Mouse (Mus musculus): ENCODE measurements around the gene Cdc42se1. TPM values are rescaled to one million over a fixed set of nuclear protein-coding genes. Genes with fewer than 3 reads are reported as not detected.

Cdc42se1 gene
- total RNA-seq, 1 experiment: 43.2 TPM

DNA sequence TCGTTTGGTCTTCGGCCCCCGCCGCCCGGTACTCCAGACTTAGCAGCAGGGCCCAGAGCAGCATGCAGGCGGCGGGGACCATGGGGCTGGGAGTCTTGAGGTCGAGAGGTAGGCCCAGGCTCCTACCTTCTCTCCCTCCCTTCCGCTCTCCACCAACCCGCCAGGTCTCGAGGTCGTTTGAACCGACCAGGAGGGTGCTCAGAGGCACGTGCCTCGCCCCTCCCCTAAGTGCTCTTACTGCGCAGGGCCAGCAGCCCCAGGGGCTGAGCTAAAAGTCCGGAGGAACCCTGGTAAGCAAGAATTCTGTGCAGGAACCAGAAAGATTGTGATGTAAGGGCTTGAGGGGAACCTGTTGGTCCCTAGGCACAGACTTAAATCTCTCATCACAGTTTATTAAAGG, 12.4 kb downstream of the Cdc42se1 start:
- in situ Hi-C loops (cut with MboI; ENCODE audit: low sequenced_read_pairs in 2 of 2, unreplicated experiment in 2 of 2): no loop called here
- peaks cover 0 to 13% of the 10 kb centered on the region in 2 experiments; a peak in 3 of 4 replicates for H3K4me1 ChIP-seq (ENCODE audit: control insufficient read depth in 2 of 2, insufficient read depth in 2 of 2, low read length in 2 of 2, poor library complexity in 1 of 2)
- peaks cover 13% of the 10 kb centered on the region; the same call in 1 of the 2 replicates for H3K36me3 ChIP-seq (ENCODE audit: control insufficient read depth, insufficient read depth, low read length, poor library complexity, severe bottlenecking)
- no peak for DNase-seq (ENCODE audit: low read depth, low spot score)
- H3K9ac ChIP-seq (ENCODE audit: insufficient read depth, low read depth, low read length, poor library complexity, severe bottlenecking): peak overlapping the region; percentile 58
- H3K4me3 ChIP-seq (ENCODE audit: insufficient read depth in 1 of 2, low read depth in 1 of 2, low read length in 2 of 2, poor library complexity in 1 of 2, severe bottlenecking in 1 of 2): peak overlapping the region; percentile 34 to 51
- H3K27ac ChIP-seq (ENCODE audit: insufficient read depth, low read depth, low read length, poor library complexity, severe bottlenecking): no peak overlapping the region
- TF ChIP-seq MAFK (IDR thresholded peaks at IDR 0.05; ENCODE audit: insufficient read depth, low read depth, low read length): no peak
- TF ChIP-seq CHD2 (IDR thresholded peaks at IDR 0.05; ENCODE audit: low read depth, low read length): no peak
- TF ChIP-seq ZC3H11A (IDR thresholded peaks at IDR 0.05; ENCODE audit: borderline replicate concordance, low read depth, low read length): no peak
- no peak for TF ChIP-seq ZNF384 (IDR thresholded peaks at IDR 0.05; ENCODE audit: low read depth, low read length)
- TF ChIP-seq HCFC1 (IDR thresholded peaks at IDR 0.05; ENCODE audit: borderline replicate concordance, insufficient read depth, low read length): no peak
- no peaks in the 10 kb centered on the region for H3K9me3 ChIP-seq (ENCODE audit: control insufficient read depth, insufficient read depth, low read depth, low read length)

DNA sequence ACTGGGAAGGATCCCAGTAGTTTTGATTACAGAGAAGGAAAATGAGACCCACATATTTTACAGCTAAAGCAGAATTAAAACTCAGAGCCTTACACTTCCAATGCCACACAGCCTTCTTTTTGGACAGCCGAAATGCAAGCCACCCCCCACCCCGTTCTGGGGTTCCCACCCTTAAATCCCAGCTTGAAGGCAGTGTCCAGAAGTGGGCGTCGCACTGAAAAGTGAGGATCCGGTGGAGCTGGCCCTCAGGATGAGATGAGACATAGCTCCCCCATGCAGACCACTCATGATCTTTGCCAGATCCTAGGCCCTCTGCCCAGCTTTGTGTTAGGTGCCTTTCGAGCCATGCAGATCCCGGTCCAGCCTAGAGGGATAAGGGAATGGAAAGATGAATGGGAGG, 13.0 kb downstream of the Cdc42se1 start, which contains the start of gene Gm128:
Gene Gm128 (minus strand): TSS at position 101 of the 400 bp plus-strand sequence.
- peaks cover 0 to 11% of the 10 kb centered on the region in 2 experiments; a peak in 3 of 4 replicates for H3K4me1 ChIP-seq (ENCODE audit: control insufficient read depth in 2 of 2, insufficient read depth in 2 of 2, low read length in 2 of 2, poor library complexity in 1 of 2)
- in situ Hi-C loops (cut with MboI; ENCODE audit: low sequenced_read_pairs in 2 of 2, unreplicated experiment in 2 of 2): no loop called here
- no peak within 1 kb of the TSS for H3K27ac ChIP-seq (ENCODE audit: insufficient read depth, low read depth, low read length, poor library complexity, severe bottlenecking)

DNA sequence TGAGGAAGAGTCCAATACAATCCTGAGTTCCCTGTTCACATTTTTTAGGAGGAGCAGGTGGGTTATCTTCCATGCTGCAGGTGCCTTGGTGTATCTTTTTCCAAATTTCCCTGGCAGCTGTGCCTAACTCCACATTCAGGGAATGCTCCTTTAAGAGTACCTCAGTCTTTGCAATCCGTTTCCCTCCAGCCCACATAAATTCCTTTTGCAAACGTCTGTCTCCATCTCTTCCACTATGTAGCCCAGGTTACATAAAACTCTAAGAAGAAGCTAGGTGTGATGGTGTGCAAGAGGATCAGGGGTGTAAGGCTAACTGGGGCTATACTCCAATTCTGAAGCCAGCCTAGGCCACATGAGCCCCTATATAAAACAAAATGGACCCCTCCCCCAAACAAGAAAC, 14.6 kb downstream of the Cdc42se1 start:
- in situ Hi-C loops (cut with MboI; ENCODE audit: low sequenced_read_pairs in 2 of 2, unreplicated experiment in 2 of 2): no loop called here
- no peak for TF ChIP-seq ZNF384 (IDR thresholded peaks at IDR 0.05; ENCODE audit: low read depth, low read length)
- TF ChIP-seq HCFC1 (IDR thresholded peaks at IDR 0.05; ENCODE audit: borderline replicate concordance, insufficient read depth, low read length): no peak
- no peak for TF ChIP-seq MAFK (IDR thresholded peaks at IDR 0.05; ENCODE audit: insufficient read depth, low read depth, low read length)
- no peak for TF ChIP-seq CHD2 (IDR thresholded peaks at IDR 0.05; ENCODE audit: low read depth, low read length)
- no peak for TF ChIP-seq ZC3H11A (IDR thresholded peaks at IDR 0.05; ENCODE audit: borderline replicate concordance, low read depth, low read length)
- no peaks in the 10 kb centered on the region for H3K9me3 ChIP-seq (ENCODE audit: control insufficient read depth, insufficient read depth, low read depth, low read length)
- peaks cover 0 to 12% of the 10 kb centered on the region in 2 experiments; a peak in 3 of 4 replicates for H3K4me1 ChIP-seq (ENCODE audit: control insufficient read depth in 2 of 2, insufficient read depth in 2 of 2, low read length in 2 of 2, poor library complexity in 1 of 2)
- H3K36me3 ChIP-seq (ENCODE audit: control insufficient read depth, insufficient read depth, low read length, poor library complexity, severe bottlenecking): peaks cover 3% of the 10 kb centered on the region; the same call in 1 of the 2 replicates
- DNase-seq (ENCODE audit: low read depth, low spot score): no peak
- H3K4me3 ChIP-seq (ENCODE audit: insufficient read depth in 1 of 2, low read depth in 1 of 2, low read length in 2 of 2, poor library complexity in 1 of 2, severe bottlenecking in 1 of 2): no peak overlapping the region
- H3K9ac ChIP-seq (ENCODE audit: insufficient read depth, low read depth, low read length, poor library complexity, severe bottlenecking): no peak overlapping the region
- no peak overlapping the region for H3K27ac ChIP-seq (ENCODE audit: insufficient read depth, low read depth, low read length, poor library complexity, severe bottlenecking)

More for the DNA sequence above, 13.0 kb downstream of the Cdc42se1 start, which contains the start of gene Gm128:
- no peak for TF ChIP-seq ZNF384 (IDR thresholded peaks at IDR 0.05; ENCODE audit: low read depth, low read length)
- TF ChIP-seq HCFC1 (IDR thresholded peaks at IDR 0.05; ENCODE audit: borderline replicate concordance, insufficient read depth, low read length): no peak
- TF ChIP-seq CHD2 (IDR thresholded peaks at IDR 0.05; ENCODE audit: low read depth, low read length): no peak
- TF ChIP-seq MAFK (IDR thresholded peaks at IDR 0.05; ENCODE audit: insufficient read depth, low read depth, low read length): no peak
- peak within 1 kb of the TSS; percentile 58 for H3K9ac ChIP-seq (ENCODE audit: insufficient read depth, low read depth, low read length, poor library complexity, severe bottlenecking)
- no peaks in the 10 kb centered on the region for H3K9me3 ChIP-seq (ENCODE audit: control insufficient read depth, insufficient read depth, low read depth, low read length)
- peak within 1 kb of the TSS; percentile 34 to 51 for H3K4me3 ChIP-seq (ENCODE audit: insufficient read depth in 1 of 2, low read depth in 1 of 2, low read length in 2 of 2, poor library complexity in 1 of 2, severe bottlenecking in 1 of 2)
- DNase-seq (ENCODE audit: low read depth, low spot score): no peak
- H3K36me3 ChIP-seq (ENCODE audit: control insufficient read depth, insufficient read depth, low read length, poor library complexity, severe bottlenecking): peaks cover 8% of the 10 kb centered on the region; the same call in 1 of the 2 replicates

DNA sequence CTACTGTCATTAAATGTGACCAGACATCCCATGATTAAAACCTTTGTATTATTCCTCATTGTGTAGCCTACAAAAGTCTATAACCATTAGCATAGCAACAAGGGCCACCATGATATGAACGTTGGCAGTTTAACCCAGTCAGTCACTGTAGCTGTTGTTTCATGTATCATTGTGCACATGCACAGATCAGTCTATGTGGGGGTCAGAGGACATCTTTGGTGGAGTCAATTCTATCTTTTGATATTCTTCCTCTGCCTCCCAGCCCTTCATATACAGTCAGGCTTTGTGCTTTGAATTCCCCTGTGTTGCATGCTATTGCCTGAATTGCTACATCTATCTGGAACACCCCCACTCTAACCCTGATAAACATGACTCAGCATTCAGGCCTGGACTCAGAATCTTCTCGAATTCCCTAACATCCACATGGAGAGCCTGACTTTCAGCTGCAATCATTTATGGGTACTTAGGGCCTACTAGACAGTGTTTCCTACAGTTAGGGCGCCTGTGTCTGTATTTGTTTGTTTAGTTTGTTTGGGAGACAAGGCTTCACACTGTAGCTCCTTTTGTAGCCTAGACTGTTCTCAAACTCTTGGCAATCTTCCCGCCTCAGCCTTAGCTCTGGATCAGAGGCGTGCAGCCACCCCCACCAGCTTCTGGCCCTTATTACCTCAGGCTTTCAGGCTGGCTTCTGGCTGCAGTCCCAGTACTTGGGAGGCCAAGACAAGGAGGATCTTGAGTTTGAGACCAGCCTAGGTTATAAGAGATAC, 18.1 kb downstream of the Cdc42se1 start:
- Histone ChIP-seq H3K9ac (ENCODE audit: insufficient read depth, low read depth, low read length, poor library complexity, severe bottlenecking) (no peak overlapping the region), H3K4me3 (ENCODE audit: insufficient read depth in 1 of 2, low read depth in 1 of 2, low read length in 2 of 2, poor library complexity in 1 of 2, severe bottlenecking in 1 of 2) (no peak overlapping the region), H3K27ac (ENCODE audit: insufficient read depth, low read depth, low read length, poor library complexity, severe bottlenecking) (no peak overlapping the region), H3K4me1 (ENCODE audit: control insufficient read depth in 2 of 2, insufficient read depth in 2 of 2, low read length in 2 of 2, poor library complexity in 1 of 2) (peaks cover 0 to 15% of the 10 kb centered on the region in 2 experiments; a peak in 3 of 4 replicates), H3K9me3 (ENCODE audit: control insufficient read depth, insufficient read depth, low read depth, low read length) (no peaks in the 10 kb centered on the region), H3K36me3 (ENCODE audit: control insufficient read depth, insufficient read depth, low read length, poor library complexity, severe bottlenecking) (peaks cover 3% of the 10 kb centered on the region; the same call in 1 of the 2 replicates)
- TF ChIP-seq CHD2 (IDR thresholded peaks at IDR 0.05; ENCODE audit: low read depth, low read length) (no peak), ZNF384 (IDR thresholded peaks at IDR 0.05; ENCODE audit: low read depth, low read length) (no peak), MAFK (IDR thresholded peaks at IDR 0.05; ENCODE audit: insufficient read depth, low read depth, low read length) (no peak; the same call in 1 of the 2 replicates), ZC3H11A (IDR thresholded peaks at IDR 0.05; ENCODE audit: borderline replicate concordance, low read depth, low read length) (no peak), HCFC1 (IDR thresholded peaks at IDR 0.05; ENCODE audit: borderline replicate concordance, insufficient read depth, low read length) (no peak)
- DNase-seq (ENCODE audit: low read depth, low spot score): no peak
- in situ Hi-C loops (cut with MboI; ENCODE audit: low sequenced_read_pairs in 2 of 2, unreplicated experiment in 2 of 2): no loop called here

Data from ES-E14 (cell line).